Comparison of ENCODE assay signal across 7 mouse cellular contexts in the genomic region with DNA sequence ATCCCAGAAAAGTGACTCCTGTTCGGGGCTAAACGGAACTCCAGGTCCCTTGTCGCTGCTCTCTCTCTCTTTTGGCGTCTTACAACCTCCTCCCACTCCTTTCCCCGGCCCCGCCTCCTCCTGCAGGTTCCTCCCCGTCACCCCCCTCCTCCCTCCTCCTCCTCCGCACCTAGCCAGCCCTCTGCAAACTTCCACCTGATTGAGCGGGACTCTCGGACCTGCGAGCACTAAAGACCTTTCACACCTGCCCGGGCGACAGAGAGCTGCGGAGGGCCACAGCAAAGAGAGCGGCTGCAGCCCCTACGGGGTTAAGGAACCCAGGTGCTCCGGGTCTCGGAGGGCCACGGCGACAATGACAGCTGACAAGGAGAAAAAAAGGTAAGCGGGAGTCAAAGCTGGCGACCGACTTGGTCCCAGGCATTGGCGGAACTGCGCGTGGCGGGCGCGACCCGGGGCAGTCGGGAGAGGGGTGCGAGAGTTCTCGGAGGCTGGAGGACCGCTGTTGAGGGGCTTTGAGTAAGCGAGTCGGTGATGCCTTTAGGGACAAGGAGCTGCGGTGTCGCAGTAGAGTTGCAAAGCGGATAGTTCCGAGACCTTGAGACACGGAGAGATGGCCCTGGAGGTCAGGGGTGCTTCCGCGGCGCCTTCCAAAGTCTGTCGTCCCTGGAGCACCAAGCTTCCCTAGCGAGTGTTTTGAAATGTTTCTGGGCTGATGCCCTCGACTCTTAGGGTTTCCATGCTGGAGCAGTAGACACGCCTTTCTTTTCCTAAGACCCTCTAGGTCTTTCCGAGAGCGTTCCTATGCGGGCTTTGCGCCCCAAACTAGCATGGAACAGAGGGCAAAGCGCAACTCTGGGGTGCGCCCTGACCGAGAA. TPM values are rescaled to one million over a fixed set of nuclear protein-coding genes. Genes with fewer than 3 reads are reported as not detected.
DNase-seq lines count a peak whose midpoint lies in the region; ATAC-seq and TF ChIP-seq lines count a peak whose summit lies in the region.

No protein-coding gene starts in this region.

- no peak for TF ChIP-seq EP300 in liver, postnatal 0 days (IDR thresholded peaks at IDR 0.05; ENCODE audit: low read depth)

- peaks cover 10 to 25% of the 10 kb centered on the region in 2 experiments for H3K4me1 ChIP-seq in ES-E14 (ENCODE audit: control insufficient read depth in 2 of 2, insufficient read depth in 2 of 2, low read length in 2 of 2, poor library complexity in 1 of 2)
- H3K4me1 ChIP-seq in intestine, embryonic 15.5 days (replicated peaks): peaks cover 22% of the 10 kb centered on the region
- peaks cover 5% of the 10 kb centered on the region; the same call in 1 of the 2 replicates for H3K4me1 ChIP-seq in liver, postnatal 0 days (ENCODE audit: insufficient read depth)
- peaks cover 30% of the 10 kb centered on the region for H3K4me1 ChIP-seq in neural tube, embryonic 12.5 days

- no peak overlapping the region for H3K27ac ChIP-seq in ES-E14 (ENCODE audit: insufficient read depth, low read depth, low read length, poor library complexity, severe bottlenecking)
- H3K27ac ChIP-seq in intestine, embryonic 15.5 days: no peak overlapping the region
- H3K27ac ChIP-seq in liver, postnatal 0 days (ENCODE audit: low read depth): peak overlapping the region; percentile 84
- no peak overlapping the region for H3K27ac ChIP-seq in neural tube, embryonic 12.5 days

- H3K9ac ChIP-seq in ES-E14 (ENCODE audit: insufficient read depth, low read depth, low read length, poor library complexity, severe bottlenecking): peak overlapping the region; percentile 38; the same call in 1 of the 2 replicates
- H3K9ac ChIP-seq in intestine, embryonic 15.5 days: peak overlapping the region; percentile 53
- peak overlapping the region; percentile 79 for H3K9ac ChIP-seq in liver, postnatal 0 days (replicated peaks)
- peak overlapping the region; percentile 26; the same call in 1 of the 2 replicates for H3K9ac ChIP-seq in neural tube, embryonic 12.5 days

- H3K4me3 ChIP-seq in ES-E14 (ENCODE audit: insufficient read depth in 1 of 2, low read depth in 1 of 2, low read length in 2 of 2, poor library complexity in 1 of 2, severe bottlenecking in 1 of 2): peak overlapping the region; percentile 85 to 92
- H3K4me3 ChIP-seq in intestine, embryonic 15.5 days (replicated peaks): peak overlapping the region; percentile 54
- H3K4me3 ChIP-seq in liver, postnatal 0 days (ENCODE audit: low read depth, low read length): peak overlapping the region; percentile 69
- H3K4me3 ChIP-seq in neural tube, embryonic 12.5 days: peak overlapping the region; percentile 51

- H3K4me2 ChIP-seq in intestine, embryonic 15.5 days (replicated peaks): peak overlapping the region; percentile 95
- H3K4me2 ChIP-seq in liver, postnatal 0 days (ENCODE audit: low read depth, low read length): peak overlapping the region; percentile 63
- peak overlapping the region; percentile 94 for H3K4me2 ChIP-seq in neural tube, embryonic 12.5 days (replicated peaks)

- H3K27me3 ChIP-seq in intestine, embryonic 15.5 days (replicated peaks): peaks cover 28% of the 10 kb centered on the region
- peaks cover 22% of the 10 kb centered on the region for H3K27me3 ChIP-seq in liver, postnatal 0 days (ENCODE audit: insufficient read depth, low read length)
- peaks cover 69% of the 10 kb centered on the region for H3K27me3 ChIP-seq in neural tube, embryonic 12.5 days (replicated peaks)

- H3K36me3 ChIP-seq in ES-E14 (ENCODE audit: control insufficient read depth, insufficient read depth, low read length, poor library complexity, severe bottlenecking): no peaks in the 10 kb centered on the region
- no peaks in the 10 kb centered on the region for H3K36me3 ChIP-seq in intestine, embryonic 15.5 days
- no peaks in the 10 kb centered on the region for H3K36me3 ChIP-seq in liver, postnatal 0 days (replicated peaks; ENCODE audit: insufficient read depth, low read length)
- no peaks in the 10 kb centered on the region for H3K36me3 ChIP-seq in neural tube, embryonic 12.5 days

- under 1% methylated on average over 55 of the region's 55 CpGs for WGBS in intestine, embryonic 15.5 days
- under 1% methylated on average over 55 of the region's 55 CpGs for WGBS in liver, postnatal 0 days (ENCODE audit: insufficient replicate concordance)
- WGBS in neural tube, embryonic 12.5 days: under 1% methylated on average over 55 of the region's 55 CpGs

- H3K9me3 ChIP-seq in ES-E14 (ENCODE audit: control insufficient read depth, insufficient read depth, low read depth, low read length): no peaks in the 10 kb centered on the region
- no peaks in the 10 kb centered on the region for H3K9me3 ChIP-seq in intestine, embryonic 15.5 days
- H3K9me3 ChIP-seq in liver, postnatal 0 days (ENCODE audit: low read length): no peaks in the 10 kb centered on the region
- H3K9me3 ChIP-seq in neural tube, embryonic 12.5 days: no peaks in the 10 kb centered on the region

- ATAC-seq in granulocyte monocyte progenitor cell, adult 5-6 weeks (replicated peaks; ENCODE audit: poor library complexity, severe bottlenecking): peak; percentile 19
- peak; percentile 77 for ATAC-seq in intestine, embryonic 15.5 days
- ATAC-seq in liver, postnatal 0 days: peak; percentile 79
- peak; percentile 35 for ATAC-seq in neural tube, embryonic 12.5 days (ENCODE audit: low FRiP score, low read depth)

- peak; percentile 87 for DNase-seq in ES-E14 (ENCODE audit: low read depth, low spot score)
- peak; percentile 79 to 88 for DNase-seq in adrenal gland, postnatal 36 days
- DNase-seq in liver, postnatal 0 days: peak; percentile 81
- peak; percentile 85 for DNase-seq in thymus, postnatal 14 days

- in situ Hi-C loops in ES-E14 (cut with MboI; ENCODE audit: low sequenced_read_pairs in 2 of 2, unreplicated experiment in 2 of 2): no loop called here

- no peak for TF ChIP-seq CTCF in liver, postnatal 0 days (IDR thresholded peaks at IDR 0.05; ENCODE audit: low read depth)

TF ChIP-seq in ES-E14, 5 proteins besides CTCF, POLR2A, EP300 and RAD21:
- TF ChIP-seq ZNF384 (IDR thresholded peaks at IDR 0.05; ENCODE audit: low read depth, low read length) (peak; percentile 45; the same call in 1 of the 2 replicates), CHD2 (IDR thresholded peaks at IDR 0.05; ENCODE audit: low read depth, low read length) (no peak)

RNA-seq across cellular contexts. Expression of a gene that starts 0.7 kb away (rescaled TPM):
- total RNA-seq in ES-E14 (2012; rRNA removed): 9.5 and 9.6 TPM in 2 replicates
- total RNA-seq in adrenal gland, postnatal 36 days (2021): 100 to 1,000 TPM; 165 to 202 TPM
- total RNA-seq in granulocyte monocyte progenitor cell, adult 5-6 weeks (2014; fragmentation: Nextera tagmentation): 0.49 TPM in 1 of 2 replicates, not detected in the other
- total RNA-seq in granulocyte monocyte progenitor cell, adult 5-6 weeks (2017): under 0.01 and 0.15 TPM in 2 replicates
- 3.8 and 4.0 TPM in 2 replicates for polyA plus RNA-seq in intestine, embryonic 15.5 days (2015; fragmentation: Nextera tagmentation; extraction: Ambion mirVana)
- 7.5 and 8.2 TPM in 2 replicates for polyA plus RNA-seq in liver, postnatal 0 days (2015; fragmentation: Nextera tagmentation; extraction: Ambion mirVana)
- 3.6 and 4.3 TPM in 2 replicates for polyA plus RNA-seq in neural tube, embryonic 12.5 days (2016; fragmentation: Nextera tagmentation; extraction: Ambion mirVana)

Comparison
In these comparisons a context has a peak if more than half of its experiments do, and no peak if none do; other contexts are left out.
1. H3K9ac ChIP-seq: peak in every context shown above with its lines; median percentile 79 in liver, postnatal 0 days; 53 in intestine, embryonic 15.5 days; 38 in ES-E14; 26 in neural tube, embryonic 12.5 days.
2. ATAC-seq: peak in every context shown above with its lines; median percentile 79 in liver, postnatal 0 days; 77 in intestine, embryonic 15.5 days; 35 in neural tube, embryonic 12.5 days; 19 in granulocyte monocyte progenitor cell, adult 5-6 weeks.
3. RNA of a gene that starts 0.7 kb away (total RNA-seq): 165 to 202 TPM in adrenal gland, postnatal 36 days; 9.5 to 9.6 TPM in ES-E14 and under 0.01 to 0.49 TPM in granulocyte monocyte progenitor cell, adult 5-6 weeks; every median in the first group is over 10 times any median in the second.
4. Peak in every context shown above with its lines, with median percentiles within 50 percentile points of each other: DNase-seq, H3K4me3 ChIP-seq and H3K4me2 ChIP-seq.